Mouse (Mus musculus): Measurements from ENCODE around the gene Ptprn2. TPM values are rescaled to one million over a fixed set of nuclear protein-coding genes. Genes with fewer than 3 reads are reported as not detected.

Gene Ptprn2
- total RNA-seq, 2 experiments from 2014 or later, result 296 to 297 TPM

DNA sequence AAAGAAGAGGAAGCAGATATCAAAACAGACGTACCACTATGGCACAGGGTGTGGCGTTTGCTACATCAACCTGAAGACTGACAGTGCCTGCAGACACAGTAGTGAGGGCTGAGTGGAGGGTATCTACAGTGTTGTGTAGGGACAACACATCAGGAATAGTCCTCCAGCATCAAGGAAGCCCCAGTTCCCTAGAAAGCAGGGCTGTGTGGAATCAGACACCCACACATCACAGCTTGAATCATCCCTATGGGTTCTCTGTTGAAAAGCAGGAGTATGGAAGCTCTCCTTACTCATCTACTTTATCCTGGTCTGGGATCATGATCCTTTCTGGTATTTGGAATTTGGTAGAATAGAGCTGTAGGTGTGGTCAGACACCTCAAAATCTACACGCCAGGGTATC is 287.8 kb downstream of the Ptprn2 start:
- DNase-seq (ENCODE audit: low spot score in 2 of 2), result no peak

GRCm38 (mm10) chr12:116776447-116776846 is 290.9 kb downstream of the Ptprn2 start:
- no peak for DNase-seq (ENCODE audit: low spot score in 2 of 2)

DNA sequence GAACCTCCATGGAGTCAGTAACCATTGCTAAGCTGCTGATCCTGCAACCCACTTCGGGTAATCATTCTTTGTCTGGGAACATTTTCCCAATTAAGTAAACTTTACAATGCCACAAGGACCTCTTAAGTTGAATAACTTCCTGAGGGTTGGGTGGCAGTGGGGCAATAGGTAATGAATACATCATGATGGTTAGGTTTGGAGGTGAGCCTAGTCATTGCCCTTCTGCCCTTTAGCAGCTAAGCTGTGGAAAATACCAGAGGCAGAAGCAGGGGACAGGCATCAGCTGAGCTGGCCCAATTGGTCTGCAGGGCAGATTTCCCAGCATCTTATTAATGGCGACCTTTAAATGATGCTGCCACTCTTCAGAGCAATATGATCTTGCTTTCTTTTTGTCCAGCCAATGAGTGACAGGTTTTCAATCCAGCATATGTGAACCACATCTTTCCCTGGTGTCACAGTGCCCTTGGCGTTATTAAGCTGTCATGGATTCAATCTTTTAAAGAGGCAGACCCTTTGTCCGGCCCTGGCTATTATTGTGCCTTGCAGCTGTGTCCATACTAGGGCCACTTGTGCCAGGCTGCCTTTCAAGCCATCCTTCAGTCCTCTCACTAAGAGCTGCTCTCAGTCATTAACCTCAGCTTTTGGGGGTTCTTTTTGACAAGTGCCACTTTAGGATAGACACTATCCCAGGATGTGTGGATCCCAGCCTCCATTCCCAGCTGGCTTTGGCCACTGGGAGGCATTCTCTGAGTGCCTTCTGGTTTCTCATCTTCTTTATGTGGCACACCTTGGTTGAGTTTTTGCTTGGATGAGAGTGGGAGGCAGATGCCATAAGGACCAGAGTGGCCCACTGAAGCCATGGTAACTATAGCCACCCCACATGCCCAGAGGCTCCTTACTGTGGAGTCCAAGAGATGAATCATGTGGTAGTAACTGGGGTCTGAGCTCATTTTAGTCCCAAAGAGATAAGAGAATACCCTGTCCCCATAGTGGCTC is 292.9 kb downstream of the Ptprn2 start:
- DNase-seq (ENCODE audit: low spot score in 2 of 2), result no peak

GRCm38 (mm10) chr12:116780419-116780818 is 294.9 kb downstream of the Ptprn2 start:
- DNase-seq (ENCODE audit: low spot score in 2 of 2), result no peak

DNA sequence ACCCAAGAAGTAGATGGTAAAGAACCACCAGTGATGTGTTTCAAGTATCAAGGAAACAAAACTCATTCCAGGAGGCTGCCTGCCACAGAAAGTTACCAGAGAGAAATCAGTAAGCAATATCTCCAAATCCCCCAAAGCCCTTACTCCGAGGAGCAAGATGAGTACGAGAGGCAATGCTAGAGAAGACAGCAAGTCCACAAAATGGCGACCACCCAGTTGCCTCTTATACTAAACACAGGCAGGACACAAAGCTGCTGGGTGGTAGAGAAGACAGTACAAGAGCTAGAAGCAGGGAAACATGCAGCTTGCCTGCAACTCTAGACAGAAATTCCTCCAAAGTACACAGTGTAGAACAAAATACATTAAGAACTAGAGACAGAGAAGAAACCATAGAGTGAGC is 300.2 kb downstream of the Ptprn2 start:
- DNase-seq (ENCODE audit: low spot score in 2 of 2), result no peak

DNA sequence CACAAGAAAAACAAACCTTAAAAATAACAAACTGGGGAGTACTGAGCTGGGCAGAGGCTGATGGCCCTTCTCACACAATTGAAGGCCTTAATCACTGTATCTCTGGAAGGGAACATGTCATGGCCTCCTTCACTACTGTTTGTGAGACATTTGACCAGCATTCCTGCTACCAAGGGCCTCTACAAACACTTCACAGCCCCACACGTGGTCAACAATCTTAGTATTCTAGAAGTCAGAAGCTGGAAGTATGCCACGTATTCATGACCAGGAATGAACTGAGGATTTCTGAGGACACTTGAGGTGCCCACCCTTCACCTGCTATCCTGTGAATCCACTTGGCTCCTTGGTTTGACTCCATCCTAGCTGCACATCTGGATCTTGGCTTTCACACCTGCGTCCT is 302.8 kb downstream of the Ptprn2 start:
- no peak for DNase-seq (ENCODE audit: low spot score in 2 of 2)

GRCm38 (mm10) chr12:116803331-116803730 is 317.8 kb downstream of the Ptprn2 start:
- no peak for DNase-seq (ENCODE audit: low spot score in 2 of 2)

- DNase-seq (ENCODE audit: low spot score in 2 of 2), result no peak
These were observed 319.2 kb downstream of the Ptprn2 start for GRCm38 (mm10) chr12:116804712-116805111.

- peak in 1 of 2 experiments; percentile 23 for DNase-seq (ENCODE audit: low spot score in 2 of 2)
These were observed 319.7 kb downstream of the Ptprn2 start for GRCm38 (mm10) chr12:116805129-116805809.

- DNase-seq (ENCODE audit: low spot score in 2 of 2), result peak; percentile 43 to 66
These were observed 320.6 kb downstream of the Ptprn2 start for GRCm38 (mm10) chr12:116806089-116806488.

DNA sequence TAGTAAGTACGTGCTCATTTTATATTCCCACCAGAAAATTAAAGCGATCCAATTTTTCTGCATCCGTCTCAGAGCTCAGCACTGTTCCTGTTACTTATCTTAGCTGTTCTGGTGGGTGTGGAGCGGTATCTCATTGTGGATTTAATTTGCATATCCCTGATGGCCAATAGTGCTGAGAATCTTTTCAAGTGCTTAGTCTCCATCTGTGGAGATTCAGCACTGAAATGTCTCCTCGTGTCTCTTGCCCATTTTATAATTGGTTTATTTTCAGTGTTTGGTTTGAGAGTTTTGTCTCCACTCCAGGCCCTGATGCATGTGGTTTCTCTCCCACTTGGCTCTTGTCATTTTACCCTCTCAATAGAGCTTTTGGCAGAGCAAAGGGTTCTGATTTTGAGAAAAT is 327.5 kb downstream of the Ptprn2 start:
- DNase-seq (ENCODE audit: low spot score in 2 of 2), result peak; percentile 30 to 68

GRCm38 (mm10) chr12:116819836-116820235 is 334.3 kb downstream of the Ptprn2 start:
- no peak for DNase-seq (ENCODE audit: low spot score in 2 of 2)

DNA sequence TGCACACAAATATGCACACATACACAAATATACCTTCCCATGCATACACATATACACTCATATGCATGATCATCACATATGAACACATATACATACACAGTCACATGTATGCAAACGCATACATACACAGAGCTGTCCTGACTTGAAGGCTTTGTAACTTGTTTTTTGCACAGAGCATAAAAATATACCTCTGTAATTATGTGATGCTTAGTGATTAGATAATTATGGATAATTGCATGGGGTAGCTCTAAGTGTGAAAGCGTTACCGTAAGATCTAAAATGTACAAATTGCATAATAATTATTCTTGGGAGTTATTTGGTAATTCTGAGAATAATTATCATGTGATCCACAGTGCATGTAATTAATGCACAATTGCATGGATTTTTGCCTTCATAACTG is 337.8 kb downstream of the Ptprn2 start:
- DNase-seq (ENCODE audit: low spot score in 2 of 2), result no peak

DNA sequence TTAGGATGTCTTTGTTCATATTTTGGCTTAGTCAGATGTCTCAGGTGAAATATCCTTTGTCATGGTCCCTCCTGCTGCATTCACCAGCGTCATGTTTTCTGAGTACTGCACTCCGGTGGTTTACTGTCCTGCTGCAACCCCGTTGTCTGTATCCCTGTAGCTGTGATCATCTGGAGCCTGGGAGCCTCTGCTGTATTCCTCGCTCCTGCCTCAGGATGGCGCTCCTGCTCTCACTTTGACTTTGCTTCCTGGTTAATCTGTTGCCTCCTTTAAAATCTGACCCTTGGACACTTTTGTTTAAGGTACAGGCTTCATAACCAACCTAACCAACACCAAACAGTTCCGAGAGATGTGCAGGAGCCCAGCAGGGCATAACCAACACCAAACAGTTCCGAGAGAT is 342.2 kb downstream of the Ptprn2 start:
- DNase-seq (ENCODE audit: low spot score in 2 of 2), result no peak

DNA sequence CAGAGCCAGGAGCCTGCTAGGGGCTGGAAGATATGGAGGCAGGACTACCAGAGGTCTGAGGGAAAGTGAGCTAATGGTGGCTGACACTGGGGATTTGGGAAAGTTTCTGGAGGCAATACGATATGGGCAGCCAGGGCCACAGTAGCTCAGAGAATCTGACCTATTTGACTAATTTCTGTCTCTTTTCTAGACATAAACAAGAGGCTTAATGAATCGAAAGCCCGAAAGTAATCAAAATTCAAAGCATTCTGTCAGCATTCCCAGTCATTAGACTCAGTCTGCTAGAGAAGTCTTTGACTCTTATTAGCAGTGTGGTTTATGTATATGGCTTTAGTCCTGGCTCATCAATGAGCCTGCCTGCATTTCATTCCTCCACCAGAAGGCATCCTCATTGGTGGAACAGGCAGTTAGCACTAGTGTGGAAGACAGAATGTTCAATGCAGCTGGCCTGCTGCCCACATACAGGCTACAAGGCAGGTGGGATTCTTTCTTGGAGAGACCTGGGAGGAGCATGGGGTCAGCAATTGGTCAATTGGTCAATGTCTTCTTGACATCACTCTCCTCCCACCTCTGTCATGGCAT is 353.2 kb downstream of the Ptprn2 start:
- DNase-seq (ENCODE audit: low spot score in 2 of 2), result no peak

DNA sequence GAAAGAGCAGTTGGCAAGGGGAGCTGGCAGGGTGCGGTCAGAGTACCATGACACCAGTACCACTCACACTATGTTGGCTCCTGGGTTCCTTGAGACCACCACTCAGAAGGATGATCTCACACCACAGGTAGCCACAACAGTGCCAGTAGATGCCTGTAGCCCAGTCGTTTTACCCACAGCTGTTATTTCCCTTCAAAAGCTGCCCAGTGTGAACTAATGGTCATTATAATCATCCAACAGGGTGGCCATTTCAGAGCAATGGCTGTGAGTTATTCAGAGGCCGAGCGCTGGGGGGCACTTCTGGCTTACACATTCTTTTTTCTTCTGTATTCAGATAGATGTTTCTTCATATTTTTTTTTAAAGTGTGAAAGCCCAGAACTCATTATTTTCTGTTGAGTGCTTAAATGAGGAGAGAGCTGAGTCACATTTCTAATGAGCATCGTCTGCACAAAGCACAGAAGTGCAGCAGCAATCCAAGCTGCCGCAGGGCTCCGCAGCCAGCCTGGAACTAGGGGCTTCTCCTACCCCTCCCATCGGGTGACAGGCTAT is 357.3 kb downstream of the Ptprn2 start:
- DNase-seq (ENCODE audit: low spot score in 2 of 2), result peak; percentile 45 to 72

DNA sequence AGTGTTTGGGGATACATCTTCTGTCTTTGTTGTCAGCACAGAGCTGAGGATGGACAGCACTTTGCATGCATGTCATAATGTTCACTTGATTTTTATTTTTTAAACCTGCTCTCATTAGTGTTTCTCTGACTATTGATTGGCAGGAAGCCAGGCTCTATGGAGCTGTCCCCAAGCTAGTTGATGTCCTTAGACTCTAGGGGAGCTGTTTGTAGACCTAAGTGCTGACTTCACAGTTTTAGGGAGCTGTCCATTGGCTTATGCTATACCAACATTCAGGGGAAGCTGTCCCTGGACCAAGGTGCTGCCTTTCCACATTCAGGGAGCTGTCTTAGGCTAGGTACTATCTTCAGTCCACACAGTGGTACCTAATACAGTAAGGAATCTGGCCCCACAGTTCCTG is 360.7 kb downstream of the Ptprn2 start:
- no peak for DNase-seq (ENCODE audit: low spot score in 2 of 2)

DNA sequence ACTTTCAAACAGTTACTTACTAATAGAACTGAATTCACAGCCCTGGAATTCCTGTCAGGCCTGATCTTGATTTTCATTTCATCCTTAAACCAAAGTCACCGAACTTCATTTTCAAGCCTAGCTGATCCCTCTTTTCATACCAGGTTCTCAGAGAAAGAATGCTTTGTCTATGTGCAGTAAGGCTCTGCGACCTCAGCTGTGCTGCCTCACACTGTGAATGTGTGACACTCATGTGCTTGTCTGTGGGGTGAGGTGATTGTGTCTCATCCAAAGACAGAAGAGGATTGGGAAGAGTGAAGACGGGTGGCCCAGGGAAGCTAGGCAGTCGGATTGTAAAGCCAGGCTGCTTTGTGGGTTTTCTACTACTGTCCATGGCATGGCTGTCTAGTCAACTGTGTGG is 361.5 kb downstream of the Ptprn2 start:
- no peak for DNase-seq (ENCODE audit: low spot score in 2 of 2)

DNA sequence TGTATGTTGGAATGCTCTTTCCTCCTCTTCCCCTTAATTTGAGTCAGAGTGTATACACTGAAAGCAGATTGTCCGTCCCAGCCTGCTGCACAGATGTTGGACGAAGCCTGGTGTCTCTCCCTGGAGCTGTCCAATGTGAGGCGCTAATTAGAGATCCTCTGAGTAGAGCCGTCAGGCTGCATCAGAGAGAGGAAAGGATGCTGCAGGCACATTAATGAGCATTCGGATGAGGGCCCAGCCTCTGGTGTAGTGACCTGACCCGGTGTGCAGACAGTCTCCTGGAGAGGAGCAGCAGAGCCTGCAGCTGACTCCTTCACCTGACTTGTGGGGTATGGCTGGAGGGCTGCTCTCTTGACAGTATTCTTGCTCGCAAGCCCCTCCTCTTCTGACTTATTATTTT is 370.8 kb downstream of the Ptprn2 start:
- no peak for DNase-seq (ENCODE audit: low spot score in 2 of 2)

- no peak for DNase-seq (ENCODE audit: low spot score in 2 of 2)
These were observed 376.0 kb downstream of the Ptprn2 start for GRCm38 (mm10) chr12:116861360-116862017.

DNA sequence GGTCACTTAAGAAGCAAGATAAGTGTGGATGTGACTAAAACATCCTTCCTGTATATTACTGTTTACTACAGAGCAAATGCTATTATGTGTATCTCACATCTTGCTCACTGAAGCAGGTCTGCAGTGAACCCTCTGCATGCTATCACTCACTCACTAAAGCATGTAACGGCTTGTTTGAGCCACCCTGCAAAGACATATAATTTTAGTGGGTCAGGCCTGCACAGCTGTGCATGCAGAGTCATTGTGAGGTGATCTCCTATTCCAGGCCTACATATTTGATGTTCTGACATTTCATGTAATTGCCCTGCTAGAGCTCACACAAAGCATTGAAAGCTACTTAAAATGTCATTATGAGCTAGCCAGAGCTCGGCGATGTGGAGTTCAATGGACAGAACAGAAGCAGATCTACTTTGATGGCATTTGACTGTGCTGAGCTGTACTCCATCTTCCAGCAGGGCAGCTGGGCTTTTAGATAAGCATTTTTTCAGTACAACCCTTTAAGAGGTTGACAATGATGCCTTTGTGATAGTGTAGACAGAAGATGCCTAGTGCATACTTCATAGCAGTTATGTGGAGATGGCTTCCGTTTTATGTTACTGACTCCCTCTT is 377.9 kb downstream of the Ptprn2 start:
- DNase-seq (ENCODE audit: low spot score in 2 of 2), result no peak

Measured in layer of hippocampus, adult 18-20 months (tissue).